15 mouse cellular contexts compared by ENCODE assay signal in the genomic region with DNA sequence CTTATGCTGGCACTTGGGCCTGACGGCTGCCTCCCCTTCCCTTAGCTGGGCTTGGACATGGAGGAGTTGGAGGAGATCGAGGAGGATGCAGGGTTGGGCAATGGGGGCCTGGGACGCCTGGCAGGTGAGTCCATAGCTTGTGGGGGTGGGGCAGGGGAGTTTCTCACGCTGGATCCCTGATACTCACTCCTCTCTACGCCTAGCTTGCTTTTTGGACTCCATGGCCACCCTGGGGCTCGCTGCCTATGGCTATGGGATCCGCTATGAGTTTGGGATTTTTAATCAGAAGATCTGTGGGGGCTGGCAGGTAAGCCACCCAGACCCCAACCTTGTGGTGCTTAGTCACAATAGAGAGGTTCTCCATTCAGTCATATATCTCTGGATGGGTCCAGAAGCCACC. TPM values are rescaled to one million over a fixed set of nuclear protein-coding genes. Genes with fewer than 3 reads are reported as not detected.
DNase-seq lines count a peak whose midpoint lies in the region; ATAC-seq and TF ChIP-seq lines count a peak whose summit lies in the region.
"Had no signal": no experiment of that assay in that cellular context is flagged by ENCODE, and none has a peak within 500 bp of the region (broad histone marks: within the 10 kb centered on the region; RNA-seq: fewer than 3 reads in every experiment).

No protein-coding gene starts in this region.

- peak overlapping the region; percentile 9; the same call in 1 of the 2 replicates for H3K4me2 ChIP-seq in intestine, postnatal 0 days (replicated peaks; ENCODE audit: low read depth)
- H3K4me2 ChIP-seq in intestine, embryonic 16.5 days (ENCODE audit: low read depth, low read length), result no peak overlapping the region
- H3K4me2 ChIP-seq: liver, embryonic 13.5 days had no signal

- TF ChIP-seq CTCF in intestine, postnatal 0 days (IDR thresholded peaks at IDR 0.05; ENCODE audit: low read depth), result no peak
- TF ChIP-seq CTCF in E14TG2a.4 (conservative IDR thresholded peaks at IDR 0.05; ENCODE audit: low read length), result no peak

- peaks cover 47% of the 10 kb centered on the region for H3K36me3 ChIP-seq in heart, embryonic 10.5 days
- no peaks in the 10 kb centered on the region for H3K36me3 ChIP-seq in intestine, postnatal 0 days (ENCODE audit: control insufficient read depth, insufficient read depth)
- H3K36me3 ChIP-seq in intestine, embryonic 16.5 days (ENCODE audit: control insufficient read depth, insufficient read depth, low read length), result no peaks in the 10 kb centered on the region
- peaks cover 4% of the 10 kb centered on the region for H3K36me3 ChIP-seq in E14TG2a.4 (ENCODE audit: insufficient read depth, low read length)
- H3K36me3 ChIP-seq in embryonic facial prominence, embryonic 10.5 days (replicated peaks), result peaks cover 5% of the 10 kb centered on the region
- H3K36me3 ChIP-seq: embryonic facial prominence, embryonic 15.5 days; liver, embryonic 13.5 days had no signal

- peak overlapping the region; percentile 88 for H3K27ac ChIP-seq in heart, embryonic 10.5 days
- no peak overlapping the region for H3K27ac ChIP-seq in intestine, postnatal 0 days (ENCODE audit: low read depth, low read length)
- no peak overlapping the region for H3K27ac ChIP-seq in intestine, embryonic 16.5 days (ENCODE audit: low read length)
- H3K27ac ChIP-seq in embryonic facial prominence, embryonic 10.5 days (replicated peaks), result no peak overlapping the region
- H3K27ac ChIP-seq: embryonic facial prominence, embryonic 15.5 days; forebrain, embryonic 10.5 days; hindbrain, postnatal 0 days; liver, embryonic 13.5 days had no signal

- H3K9me3 ChIP-seq in heart, embryonic 10.5 days, result no peaks in the 10 kb centered on the region
- no peaks in the 10 kb centered on the region for H3K9me3 ChIP-seq in intestine, postnatal 0 days (ENCODE audit: control insufficient read depth)
- H3K9me3 ChIP-seq in intestine, embryonic 16.5 days (ENCODE audit: control insufficient read depth, low read length), result no peaks in the 10 kb centered on the region
- H3K9me3 ChIP-seq in E14TG2a.4 (ENCODE audit: low read length), result no peaks in the 10 kb centered on the region
- no peaks in the 10 kb centered on the region for H3K9me3 ChIP-seq in embryonic facial prominence, embryonic 10.5 days
- H3K9me3 ChIP-seq: embryonic facial prominence, embryonic 15.5 days; forebrain, embryonic 10.5 days; liver, embryonic 13.5 days; megakaryocyte, embryonic 14.5 days had no signal

- peaks cover 29% of the 10 kb centered on the region; the same call in 1 of the 2 replicates for H3K27me3 ChIP-seq in heart, embryonic 10.5 days (ENCODE audit: insufficient read depth, poor library complexity, severe bottlenecking)
- no peaks in the 10 kb centered on the region for H3K27me3 ChIP-seq in intestine, postnatal 0 days (replicated peaks; ENCODE audit: control insufficient read depth, insufficient read depth, low read length)
- H3K27me3 ChIP-seq in intestine, embryonic 16.5 days (replicated peaks; ENCODE audit: control insufficient read depth, insufficient read depth, low read length), result no peaks in the 10 kb centered on the region
- H3K27me3 ChIP-seq in E14TG2a.4 (ENCODE audit: insufficient read depth, low read length), result peaks cover 16% of the 10 kb centered on the region; the same call in 1 of the 2 replicates
- peaks cover 15% of the 10 kb centered on the region for H3K27me3 ChIP-seq in embryonic facial prominence, embryonic 10.5 days (replicated peaks; ENCODE audit: low read depth, poor library complexity, severe bottlenecking)

- H3K4me3 ChIP-seq in heart, embryonic 10.5 days, result peak overlapping the region; percentile 59
- H3K4me3 ChIP-seq in intestine, postnatal 0 days (ENCODE audit: low read depth, low read length), result no peak overlapping the region
- no peak overlapping the region for H3K4me3 ChIP-seq in intestine, embryonic 16.5 days (ENCODE audit: low read length)
- H3K4me3 ChIP-seq in E14TG2a.4 (replicated peaks; ENCODE audit: low read length), result 0 out of 2 replicates have a peak overlapping the region, but pooled peaks have one; percentile 29
- 0 out of 2 replicates have a peak overlapping the region, but pooled peaks have one; percentile 1 for H3K4me3 ChIP-seq in embryonic facial prominence, embryonic 10.5 days
- H3K4me3 ChIP-seq: embryonic facial prominence, embryonic 15.5 days; forebrain, embryonic 10.5 days; liver, embryonic 13.5 days; megakaryocyte, embryonic 14.5 days had no signal

- intact Hi-C loops in heart, postnatal 25 days (cut with DNase I), result no loop called here

- no peak overlapping the region for H3K9ac ChIP-seq in intestine, postnatal 0 days (ENCODE audit: low read depth, low read length)
- H3K9ac ChIP-seq in intestine, embryonic 16.5 days (ENCODE audit: low read depth, low read length), result no peak overlapping the region
- H3K9ac ChIP-seq: embryonic facial prominence, embryonic 15.5 days; liver, embryonic 13.5 days had no signal

- no peak for DNase-seq in heart, embryonic 10.5 days (ENCODE audit: low spot score)
- DNase-seq in heart, postnatal 25 days (ENCODE audit: low spot score), result no peak
- DNase-seq in embryonic facial prominence, embryonic 10.5 days (ENCODE audit: low spot score), result no peak
- no peak for DNase-seq in urinary bladder, postnatal 4 days (ENCODE audit: low spot score in 2 of 2)
- DNase-seq: cerebellum, adult 9-10 months; gastrocnemius, postnatal 14 days; liver, embryonic 13.5 days had no signal

- WGBS in heart, embryonic 10.5 days, result 74% methylated on average over 7 of the region's 7 CpGs
- 75% methylated on average over 7 of the region's 7 CpGs for WGBS in intestine, postnatal 0 days
- WGBS in intestine, embryonic 16.5 days, result 84% methylated on average over 7 of the region's 7 CpGs
- 80% methylated on average over 7 of the region's 7 CpGs for WGBS in embryonic facial prominence, embryonic 10.5 days

- no peak for ATAC-seq in intestine, postnatal 0 days
- ATAC-seq in intestine, embryonic 16.5 days, result no peak
- ATAC-seq: hindbrain, postnatal 0 days; midbrain, embryonic 16.5 days had no signal

- H3K4me1 ChIP-seq in heart, embryonic 10.5 days, result peaks cover 68% of the 10 kb centered on the region
- no peaks in the 10 kb centered on the region; the same call in none of the 2 replicates for H3K4me1 ChIP-seq in intestine, postnatal 0 days (replicated peaks; ENCODE audit: control insufficient read depth, insufficient read depth, low read length)
- H3K4me1 ChIP-seq in intestine, embryonic 16.5 days (ENCODE audit: control insufficient read depth, insufficient read depth, low read length), result peaks cover 34% of the 10 kb centered on the region
- H3K4me1 ChIP-seq in E14TG2a.4 (replicated peaks; ENCODE audit: low read depth, low read length), result peaks cover 63% of the 10 kb centered on the region
- peaks cover 51% of the 10 kb centered on the region for H3K4me1 ChIP-seq in embryonic facial prominence, embryonic 10.5 days

RNA-seq across cellular contexts. Expression of gene Pygm, which starts 1.6 kb away (rescaled TPM):
- polyA plus RNA-seq in heart, embryonic 10.5 days (2016; fragmentation: Nextera tagmentation; extraction: Ambion mirVana), result 103 and 214 TPM in 2 replicates
- total RNA-seq in heart, postnatal 25 days (2021), result 1,000 to 10,000 TPM; 1,128 to 1,145 TPM
- 4.1 and 4.7 TPM in 2 replicates for polyA plus RNA-seq in intestine, postnatal 0 days (2015; fragmentation: Nextera tagmentation; extraction: Ambion mirVana)
- 6.0 and 6.8 TPM in 2 replicates for polyA plus RNA-seq in intestine, embryonic 16.5 days (2015; fragmentation: Nextera tagmentation; extraction: Ambion mirVana)
- 1.1 and 2.2 TPM in 2 replicates for polyA plus RNA-seq in embryonic facial prominence, embryonic 10.5 days (2016; fragmentation: Nextera tagmentation; extraction: Ambion mirVana)

RNA-seq across cellular contexts. Expression of gene Rasgrp2, which starts 13.3 kb away (rescaled TPM):
- 59.9 and 61.6 TPM in 2 replicates for polyA plus RNA-seq in heart, embryonic 10.5 days (2016; fragmentation: Nextera tagmentation; extraction: Ambion mirVana)
- 10 to 100 TPM; 43.2 to 55.2 TPM for total RNA-seq in heart, postnatal 25 days (2021)
- 38.5 and 41.5 TPM in 2 replicates for polyA plus RNA-seq in intestine, postnatal 0 days (2015; fragmentation: Nextera tagmentation; extraction: Ambion mirVana)
- 41.8 and 47.0 TPM in 2 replicates for polyA plus RNA-seq in intestine, embryonic 16.5 days (2015; fragmentation: Nextera tagmentation; extraction: Ambion mirVana)
- 14.2 and 18.6 TPM in 2 replicates for polyA plus RNA-seq in embryonic facial prominence, embryonic 10.5 days (2016; fragmentation: Nextera tagmentation; extraction: Ambion mirVana)

RNA-seq across cellular contexts. Expression of gene Sf1, which starts 22.3 kb away (rescaled TPM):
- polyA plus RNA-seq in heart, embryonic 10.5 days (2016; fragmentation: Nextera tagmentation; extraction: Ambion mirVana), result 129 and 146 TPM in 2 replicates
- 10 to 100 TPM; 76.1 to 88.8 TPM for total RNA-seq in heart, postnatal 25 days (2021)
- polyA plus RNA-seq in intestine, postnatal 0 days (2015; fragmentation: Nextera tagmentation; extraction: Ambion mirVana), result 51.9 and 55.3 TPM in 2 replicates
- polyA plus RNA-seq in intestine, embryonic 16.5 days (2015; fragmentation: Nextera tagmentation; extraction: Ambion mirVana), result 94.7 and 103 TPM in 2 replicates
- polyA plus RNA-seq in embryonic facial prominence, embryonic 10.5 days (2016; fragmentation: Nextera tagmentation; extraction: Ambion mirVana), result 185 and 205 TPM in 2 replicates

RNA-seq across cellular contexts. Expression of gene Nrxn2, which starts 32.7 kb away (rescaled TPM):
- polyA plus RNA-seq in heart, embryonic 10.5 days (2016; fragmentation: Nextera tagmentation; extraction: Ambion mirVana), result 0.10 and 1.1 TPM in 2 replicates
- 1 to 10 TPM; 3.4 to 4.4 TPM for total RNA-seq in heart, postnatal 25 days (2021)
- polyA plus RNA-seq in intestine, postnatal 0 days (2015; fragmentation: Nextera tagmentation; extraction: Ambion mirVana), result 1.2 and 1.4 TPM in 2 replicates
- polyA plus RNA-seq in intestine, embryonic 16.5 days (2015; fragmentation: Nextera tagmentation; extraction: Ambion mirVana), result 0.73 and 0.97 TPM in 2 replicates
- polyA plus RNA-seq in embryonic facial prominence, embryonic 10.5 days (2016; fragmentation: Nextera tagmentation; extraction: Ambion mirVana), result 1.9 TPM in 2 replicates

RNA-seq across cellular contexts. Expression of gene Map4k2, which starts 44.9 kb away (rescaled TPM):
- polyA plus RNA-seq in heart, embryonic 10.5 days (2016; fragmentation: Nextera tagmentation; extraction: Ambion mirVana), result 12.5 and 15.0 TPM in 2 replicates
- total RNA-seq in heart, postnatal 25 days (2021), result 10 to 100 TPM; 42.6 to 44.3 TPM
- polyA plus RNA-seq in intestine, postnatal 0 days (2015; fragmentation: Nextera tagmentation; extraction: Ambion mirVana), result 4.1 and 4.3 TPM in 2 replicates
- polyA plus RNA-seq in intestine, embryonic 16.5 days (2015; fragmentation: Nextera tagmentation; extraction: Ambion mirVana), result 7.9 and 10.0 TPM in 2 replicates
- polyA plus RNA-seq in embryonic facial prominence, embryonic 10.5 days (2016; fragmentation: Nextera tagmentation; extraction: Ambion mirVana), result 11.0 and 14.0 TPM in 2 replicates

Comparison
In these comparisons a context has a peak if more than half of its experiments do, and no peak if none do; other contexts are left out.
1. H3K4me3 ChIP-seq: peak in heart, embryonic 10.5 days (single experiment), E14TG2a.4 (single experiment) and embryonic facial prominence, embryonic 10.5 days (single experiment); none in intestine, postnatal 0 days (single experiment) and intestine, embryonic 16.5 days (single experiment).
2. RNA of gene Pygm, which starts 1.6 kb away (polyA plus RNA-seq): 103 to 214 TPM in heart, embryonic 10.5 days; 6.0 to 6.8 TPM in intestine, embryonic 16.5 days, 4.1 to 4.7 TPM in intestine, postnatal 0 days and 1.1 to 2.2 TPM in embryonic facial prominence, embryonic 10.5 days; every median in the first group is over 10 times any median in the second.